Mouse (Mus musculus): ENCODE data around the gene Ppp1r9b. TPM values are rescaled to one million over a fixed set of nuclear protein-coding genes. Genes with fewer than 3 reads are reported as not detected.

Ppp1r9b gene
- 10 to 100 TPM; 18.3 to 25.7 TPM for total RNA-seq (2021)
- long read RNA-seq, experiment 1, full-length matches to known transcripts = 6 of 9 reads
- long read RNA-seq, experiment 1, partial matches to known transcripts = 2 of 9 reads
- long read RNA-seq, experiment 1, other reads (novel, unspliced or antisense) = 1 of 9 reads
- long read RNA-seq, experiment 2, full-length matches to known transcripts = 3 of 4 reads
- long read RNA-seq, experiment 2, partial matches to known transcripts = 0 of 4 reads
- long read RNA-seq, experiment 2, other reads (novel, unspliced or antisense) = 1 of 4 reads

DNA sequence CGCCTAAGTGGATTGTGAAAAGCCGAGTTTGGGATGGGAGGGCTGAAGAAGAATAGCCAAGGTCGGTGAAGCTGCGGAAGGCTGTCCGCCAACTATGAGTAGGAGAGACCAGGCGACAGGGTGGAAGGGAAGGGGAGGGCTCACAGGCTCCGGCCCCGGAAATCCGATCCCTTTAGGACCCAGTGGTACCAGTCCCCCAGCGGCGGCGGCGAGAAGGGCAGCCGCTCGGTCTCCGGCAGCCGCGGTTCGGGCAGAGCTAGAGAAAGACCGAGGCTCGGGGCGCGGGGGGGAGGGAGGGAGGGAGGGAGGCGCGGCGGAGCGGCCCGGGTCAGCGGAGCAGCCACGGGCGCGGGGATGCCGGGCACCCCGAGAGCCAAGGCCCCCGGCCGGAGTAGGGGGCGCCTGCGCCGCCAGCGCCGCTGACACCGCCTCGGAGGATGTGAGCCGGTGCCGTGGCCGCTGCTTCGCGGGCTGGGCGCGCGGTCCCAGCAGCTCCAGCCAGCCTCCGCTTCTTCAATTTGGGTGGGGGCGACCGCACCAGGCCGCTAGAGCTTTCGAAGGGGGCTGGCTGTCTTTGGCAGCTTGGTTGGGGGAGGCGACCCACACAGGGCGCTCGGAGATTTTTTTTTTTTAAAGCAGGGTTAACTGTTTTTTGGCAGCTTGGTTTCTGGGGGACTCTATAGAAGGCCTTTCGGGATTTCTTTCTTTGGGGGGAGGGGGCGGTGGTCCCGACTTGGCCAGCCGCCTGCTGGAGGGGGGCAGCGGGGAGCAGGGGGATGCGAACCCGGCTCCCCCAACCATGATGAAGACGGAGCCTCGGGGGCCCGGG is at the start of gene Ppp1r9b:
TSS of gene Ppp1r9b (plus strand) at position 287 of the 829 bp plus-strand sequence.
- Histone ChIP-seq H3K27ac (peak within 1 kb of the TSS; percentile 93), H3K4me3 (peak within 1 kb of the TSS; percentile 98)
- TF ChIP-seq CTCF (IDR thresholded peaks at IDR 0.05) = peak; percentile 76
- intact Hi-C loops (cut with DNase I) = no loop called here
- DNase-seq = peak; percentile 96

- Histone ChIP-seq H3K27ac (peak overlapping the region; percentile 77), H3K4me3 (peak overlapping the region; percentile 77)
- TF ChIP-seq CTCF (IDR thresholded peaks at IDR 0.05) = no peak
- intact Hi-C loops (cut with DNase I) = loop anchor here (2.0 kb wide), 1 partner anchor 102 kb away; no protein-coding TSS in a partner anchor
- no peak for DNase-seq
These were observed 49.7 kb upstream of the Ppp1r9b start for GRCm38 (mm10) chr11:94941121-94941520.

DNA sequence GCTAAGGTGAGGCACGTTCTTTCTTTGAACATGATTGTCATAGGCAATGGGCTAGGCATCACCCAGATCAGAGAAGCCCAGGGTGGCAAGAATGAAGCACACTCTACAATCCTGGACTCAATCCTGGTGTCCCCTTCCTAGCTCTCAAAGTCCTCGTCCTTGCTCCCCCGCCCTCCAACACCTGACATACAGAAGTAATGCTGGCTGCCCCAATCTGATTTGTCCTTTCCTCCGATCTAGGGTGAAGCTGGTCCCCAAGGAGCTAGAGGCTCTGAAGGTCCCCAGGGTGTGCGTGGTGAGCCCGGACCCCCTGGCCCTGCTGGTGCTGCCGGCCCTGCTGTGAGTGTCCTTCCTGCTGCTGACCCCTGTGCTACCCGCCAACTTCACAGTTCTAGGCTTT is 49.1 kb upstream of the Ppp1r9b start:
- intact Hi-C loops (cut with DNase I) = loop anchor here (2.0 kb wide), 1 partner anchor 101 kb away; no protein-coding TSS in a partner anchor
- no peak for TF ChIP-seq CTCF (IDR thresholded peaks at IDR 0.05)
- peak overlapping the region; percentile 77 for H3K27ac ChIP-seq
- H3K4me3 ChIP-seq = peak overlapping the region; percentile 77
- DNase-seq = no peak

DNA sequence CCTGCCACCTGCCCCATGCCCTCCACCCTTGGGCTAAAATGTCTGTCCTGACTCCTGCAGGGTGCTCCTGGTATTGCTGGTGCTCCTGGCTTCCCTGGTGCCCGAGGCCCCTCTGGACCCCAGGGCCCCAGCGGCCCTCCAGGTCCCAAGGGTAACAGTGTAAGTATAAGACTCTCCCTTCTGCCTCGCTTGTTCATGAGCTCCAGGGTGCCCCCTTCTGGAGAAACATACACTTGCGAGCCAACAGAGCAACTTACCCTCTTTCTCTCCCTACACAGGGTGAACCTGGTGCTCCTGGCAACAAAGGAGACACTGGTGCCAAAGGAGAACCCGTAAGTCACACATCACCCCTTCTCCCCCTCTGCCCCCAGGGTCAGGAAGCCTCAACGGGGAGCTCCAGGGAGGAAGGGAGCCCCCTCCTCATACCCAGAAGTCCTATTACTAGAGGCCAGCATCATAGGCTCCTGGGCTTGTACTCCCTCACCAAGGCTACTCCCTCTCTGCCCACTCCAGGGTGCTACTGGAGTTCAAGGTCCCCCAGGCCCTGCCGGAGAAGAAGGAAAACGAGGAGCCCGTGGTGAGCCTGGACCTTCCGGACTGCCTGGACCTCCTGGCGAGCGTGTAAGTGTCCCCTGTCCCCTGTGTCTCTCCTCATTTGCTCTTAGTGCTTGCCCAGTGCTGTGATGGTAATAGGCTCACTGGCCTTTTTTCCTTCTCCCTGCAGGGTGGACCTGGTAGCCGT is 48.4 kb upstream of the Ppp1r9b start:
- H3K4me3 ChIP-seq = peak overlapping the region; percentile 77
- peak; percentile 72 for DNase-seq
- peak; percentile 75 for TF ChIP-seq CTCF (IDR thresholded peaks at IDR 0.05)
- H3K27ac ChIP-seq = peak overlapping the region; percentile 77
- intact Hi-C loops (cut with DNase I) = no loop called here

GRCm38 (mm10) chr11:94943054-94943453 is 47.8 kb upstream of the Ppp1r9b start:
- peak overlapping the region; percentile 77 for H3K27ac ChIP-seq
- peak overlapping the region; percentile 77 for H3K4me3 ChIP-seq

DNA sequence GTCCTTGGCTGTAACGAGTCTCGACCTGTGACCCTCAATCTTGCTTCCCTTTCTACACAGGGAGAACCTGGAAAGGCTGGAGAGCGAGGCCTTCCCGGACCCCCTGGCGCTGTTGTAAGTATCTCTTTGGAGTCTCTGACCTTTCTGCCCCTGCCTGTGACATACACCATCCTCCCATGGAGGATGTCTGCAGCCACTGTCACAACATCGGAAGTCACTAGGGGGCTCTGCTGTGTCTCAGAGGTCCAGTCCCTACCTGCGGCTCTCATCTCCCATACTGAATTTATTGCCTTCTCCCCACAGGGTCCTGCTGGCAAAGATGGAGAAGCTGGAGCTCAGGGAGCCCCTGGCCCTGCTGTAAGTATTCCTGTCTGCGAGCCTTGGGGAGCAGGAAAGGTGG is 46.5 kb upstream of the Ppp1r9b start:
- intact Hi-C loops (cut with DNase I) = no loop called here
- Histone ChIP-seq H3K4me3 (peak overlapping the region; percentile 77), H3K27ac (peak overlapping the region; percentile 77)
- DNase-seq = no peak
- peak; percentile 37 for TF ChIP-seq CTCF (IDR thresholded peaks at IDR 0.05)

More at GRCm38 (mm10) chr11:94943054-94943453, 47.8 kb upstream of the Ppp1r9b start:
- intact Hi-C loops (cut with DNase I) = no loop called here
- TF ChIP-seq CTCF (IDR thresholded peaks at IDR 0.05) = no peak
- DNase-seq = no peak

GRCm38 (mm10) chr11:94945236-94945635 is 45.6 kb upstream of the Ppp1r9b start:
- intact Hi-C loops (cut with DNase I) = no loop called here
- peak overlapping the region; percentile 77 for H3K27ac ChIP-seq
- no peak for TF ChIP-seq CTCF (IDR thresholded peaks at IDR 0.05)

GRCm38 (mm10) chr11:94952169-94952568 is 38.7 kb upstream of the Ppp1r9b start:
- TF ChIP-seq CTCF (IDR thresholded peaks at IDR 0.05) = no peak
- DNase-seq = no peak
- Histone ChIP-seq H3K27ac (0 out of 2 replicates have a peak overlapping the region, but pooled peaks have one; percentile 1), H3K4me3 (no peak overlapping the region)
- intact Hi-C loops (cut with DNase I) = no loop called here

More at GRCm38 (mm10) chr11:94945236-94945635, 45.6 kb upstream of the Ppp1r9b start:
- peak overlapping the region; percentile 77 for H3K4me3 ChIP-seq
- no peak for DNase-seq

DNA sequence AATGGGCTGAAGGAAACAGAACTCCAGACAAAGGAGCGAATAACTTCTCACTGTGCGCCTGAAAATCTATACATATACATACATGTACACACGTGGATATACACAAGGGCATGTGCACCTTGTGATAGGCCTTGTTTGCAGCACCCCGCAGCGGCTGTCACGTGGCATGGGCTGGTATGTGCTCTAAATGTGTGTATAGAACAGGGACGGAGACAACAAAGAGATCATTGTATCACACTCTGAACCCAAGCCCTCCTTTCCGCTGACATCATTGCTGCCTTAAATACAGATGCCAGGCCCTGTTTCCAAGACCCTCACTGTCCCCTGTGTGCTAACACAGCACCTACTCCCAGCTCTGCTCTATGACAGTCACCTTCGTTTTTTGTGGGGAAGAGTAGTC is 35.7 kb upstream of the Ppp1r9b start:
- no peak for TF ChIP-seq CTCF (IDR thresholded peaks at IDR 0.05)
- no peak for DNase-seq
- Histone ChIP-seq H3K27ac (peak overlapping the region; percentile 59), H3K4me3 (peak overlapping the region; percentile 32; the same call in 1 of the 2 replicates)
- intact Hi-C loops (cut with DNase I) = no loop called here

- no peak for TF ChIP-seq CTCF (IDR thresholded peaks at IDR 0.05)
- peak; percentile 79 for DNase-seq
These were observed 33.2 kb upstream of the Ppp1r9b start for GRCm38 (mm10) chr11:94957693-94958064.

GRCm38 (mm10) chr11:94958065-94958858 is 32.6 kb upstream of the Ppp1r9b start:
- no peak for TF ChIP-seq CTCF (IDR thresholded peaks at IDR 0.05)

More at GRCm38 (mm10) chr11:94957693-94958064, 33.2 kb upstream of the Ppp1r9b start:
- Histone ChIP-seq H3K4me3 (peak overlapping the region; percentile 52), H3K27ac (peak overlapping the region; percentile 87)
- intact Hi-C loops (cut with DNase I) = no loop called here

More at GRCm38 (mm10) chr11:94958065-94958858, 32.6 kb upstream of the Ppp1r9b start:
- Histone ChIP-seq H3K27ac (peak overlapping the region; percentile 87), H3K4me3 (peak overlapping the region; percentile 52)
- intact Hi-C loops (cut with DNase I) = no loop called here
- DNase-seq = peak; percentile 94

All from gastrocnemius, adult 2 months (tissue).